Mouse (Mus musculus) embryonic fibroblast, embryonic 13.5 days (primary cell): ENCODE measurements around the gene Hmbs. TPM values are rescaled to one million over a fixed set of nuclear protein-coding genes. Genes with fewer than 3 reads are reported as not detected.

Experiments used
- H3K27ac ChIP-seq: 2 replicates; pipeline ENCODE4 v1.5.1; 2012; ENCODE audit warnings: low read length, control low read depth, inconsistent platforms; ENCODE audit not compliant: insufficient read depth
- H3K4me1 ChIP-seq: 2 replicates; pipeline ENCODE4 v1.6.1; 2011; ENCODE audit warnings: low read length; ENCODE audit not compliant: control insufficient read depth, insufficient read depth
- H3K4me3 ChIP-seq: 2 replicates; pipeline ENCODE4 v1.5.1; 2011; ENCODE audit warnings: mild to moderate bottlenecking, control low read depth, low read length; ENCODE audit not compliant: insufficient read depth
- CTCF ChIP-seq: IDR thresholded peaks from 2 replicates; pipeline ENCODE4 v1.5.1; 2011; ENCODE audit warnings: mild to moderate bottlenecking, control low read depth, low read length, moderate library complexity, borderline replicate concordance; ENCODE audit not compliant: insufficient read depth
- POLR2A ChIP-seq: IDR thresholded peaks from 2 replicates; pipeline ENCODE4 v1.6.1; 2011; ENCODE audit warnings: low read depth, mild to moderate bottlenecking, control low read depth, low read length, moderate library complexity
- polyA plus RNA-seq: library from polyadenylated mRNA; stranded (reverse); fragments of >200 nt; gene quantifications from 2 replicates; pipeline ENCODE4 v1.2.4, GENCODE M21; 2011; ENCODE audit warnings: low read depth; ENCODE audit not compliant: missing spikeins, insufficient read length

The Hmbs gene
- polyA plus RNA-seq, 1 experiment, result 51.9 TPM

DNA sequence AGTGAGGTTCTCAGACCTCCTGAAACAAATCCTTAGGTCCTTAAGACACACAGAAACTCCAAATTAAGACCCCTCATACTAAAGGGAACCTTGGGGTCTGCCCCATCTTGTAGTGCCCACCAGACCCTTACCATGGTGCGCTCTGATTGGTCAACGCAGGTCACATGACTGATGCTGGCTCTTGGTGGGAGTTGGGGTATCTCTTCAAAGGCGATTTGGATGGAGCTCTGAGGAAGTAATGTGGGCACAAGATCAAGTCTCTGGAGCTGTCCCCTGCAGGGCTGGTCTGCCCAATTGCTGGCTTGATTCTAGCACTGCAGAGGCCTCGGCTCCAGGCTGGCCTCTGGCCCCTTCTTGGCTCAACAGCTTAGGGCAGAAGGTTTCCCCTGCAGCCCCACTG, 26.6 kb downstream of the Hmbs start:
- 0 out of 2 replicates have a peak, but pooled peaks cover 7% of the 10 kb centered on the region for H3K4me1 ChIP-seq
- no peak overlapping the region for H3K27ac ChIP-seq
- TF ChIP-seq POLR2A (no peak), CTCF (no peak)
- H3K4me3 ChIP-seq, result no peak overlapping the region

DNA sequence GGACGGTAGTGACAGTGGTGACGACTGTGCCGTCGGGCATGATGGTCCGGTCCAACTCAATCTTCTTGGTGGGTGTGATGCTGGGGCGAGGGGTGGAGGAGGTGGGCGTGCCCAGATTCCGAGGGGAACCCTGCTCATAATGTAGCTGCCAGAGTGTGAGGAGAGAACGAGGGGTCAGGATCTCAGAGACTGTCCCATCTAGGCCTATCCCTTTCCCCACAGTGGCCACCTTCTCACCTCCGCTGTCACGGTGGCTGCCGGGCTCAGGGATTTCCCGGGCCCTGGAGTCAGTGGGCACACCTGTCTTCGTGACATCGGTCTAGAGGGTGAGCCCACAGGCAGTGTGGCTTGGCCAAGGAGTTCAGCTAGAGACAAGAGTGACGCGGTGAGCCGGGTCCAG, 29.1 kb downstream of the Hmbs start:
- Histone ChIP-seq H3K27ac (no peak overlapping the region), H3K4me3 (no peak overlapping the region), H3K4me1 (0 out of 2 replicates have a peak, but pooled peaks cover 7% of the 10 kb centered on the region)
- no peak for TF ChIP-seq POLR2A
- TF ChIP-seq CTCF, result no peak

DNA sequence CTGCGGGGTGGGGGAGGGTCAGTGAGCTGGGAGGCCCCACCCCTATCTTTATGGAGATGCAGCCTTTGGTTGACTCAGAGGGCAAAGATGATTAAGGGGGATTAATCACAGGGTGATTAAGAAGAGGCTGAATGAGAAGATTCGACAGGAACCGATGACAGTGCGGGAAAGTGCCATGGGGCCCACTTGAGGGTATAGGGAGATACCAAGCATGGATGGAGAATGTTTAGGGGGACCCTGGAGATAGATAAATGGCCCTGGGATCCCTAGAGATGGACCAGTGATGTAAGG, 29.8 kb downstream of the Hmbs start:
- Histone ChIP-seq H3K4me3 (no peak overlapping the region), H3K4me1 (0 out of 2 replicates have a peak, but pooled peaks cover 7% of the 10 kb centered on the region), H3K27ac (no peak overlapping the region)
- TF ChIP-seq POLR2A (no peak), CTCF (no peak)

DNA sequence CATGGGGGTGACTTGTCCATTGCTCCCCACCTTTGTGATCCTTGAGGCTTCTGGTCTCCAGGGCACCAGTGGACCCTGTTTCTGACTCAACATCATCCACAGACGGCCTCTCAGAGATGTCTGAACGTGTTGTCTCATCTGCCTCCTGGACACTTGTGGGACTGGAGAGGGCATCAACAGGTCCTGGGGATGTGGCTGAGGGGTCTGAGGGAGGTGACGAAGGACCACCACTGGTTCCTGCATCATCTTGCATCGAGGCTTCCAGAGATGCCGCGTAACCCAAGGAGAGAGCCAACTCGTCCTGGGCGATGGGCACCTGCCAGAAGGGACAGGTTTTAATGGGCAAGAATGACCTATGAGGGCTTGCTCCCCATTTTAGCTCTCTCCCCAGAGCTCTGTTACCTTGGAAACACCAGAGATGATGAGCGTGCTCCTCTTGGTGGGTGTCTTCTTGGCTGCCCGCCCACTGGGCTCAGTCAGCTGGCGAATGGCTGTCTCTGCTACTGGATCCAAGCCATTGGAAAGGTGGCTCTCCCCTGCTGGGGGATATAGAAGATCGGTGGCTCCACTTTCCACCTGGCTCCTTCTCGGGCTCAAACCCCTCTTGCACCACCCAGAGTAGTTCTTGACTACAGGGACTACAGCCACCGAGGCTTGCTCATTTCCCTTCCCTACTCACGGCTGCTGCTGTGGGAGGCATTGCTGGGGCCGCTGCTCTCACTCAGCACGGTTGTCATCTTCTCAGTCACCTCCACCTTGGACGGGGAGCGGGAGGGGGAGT, 30.4 kb downstream of the Hmbs start:
- Histone ChIP-seq H3K4me3 (no peak overlapping the region), H3K27ac (no peak overlapping the region), H3K4me1 (0 out of 2 replicates have a peak, but pooled peaks cover 5% of the 10 kb centered on the region)
- TF ChIP-seq CTCF, result no peak
- TF ChIP-seq POLR2A, result no peak

DNA sequence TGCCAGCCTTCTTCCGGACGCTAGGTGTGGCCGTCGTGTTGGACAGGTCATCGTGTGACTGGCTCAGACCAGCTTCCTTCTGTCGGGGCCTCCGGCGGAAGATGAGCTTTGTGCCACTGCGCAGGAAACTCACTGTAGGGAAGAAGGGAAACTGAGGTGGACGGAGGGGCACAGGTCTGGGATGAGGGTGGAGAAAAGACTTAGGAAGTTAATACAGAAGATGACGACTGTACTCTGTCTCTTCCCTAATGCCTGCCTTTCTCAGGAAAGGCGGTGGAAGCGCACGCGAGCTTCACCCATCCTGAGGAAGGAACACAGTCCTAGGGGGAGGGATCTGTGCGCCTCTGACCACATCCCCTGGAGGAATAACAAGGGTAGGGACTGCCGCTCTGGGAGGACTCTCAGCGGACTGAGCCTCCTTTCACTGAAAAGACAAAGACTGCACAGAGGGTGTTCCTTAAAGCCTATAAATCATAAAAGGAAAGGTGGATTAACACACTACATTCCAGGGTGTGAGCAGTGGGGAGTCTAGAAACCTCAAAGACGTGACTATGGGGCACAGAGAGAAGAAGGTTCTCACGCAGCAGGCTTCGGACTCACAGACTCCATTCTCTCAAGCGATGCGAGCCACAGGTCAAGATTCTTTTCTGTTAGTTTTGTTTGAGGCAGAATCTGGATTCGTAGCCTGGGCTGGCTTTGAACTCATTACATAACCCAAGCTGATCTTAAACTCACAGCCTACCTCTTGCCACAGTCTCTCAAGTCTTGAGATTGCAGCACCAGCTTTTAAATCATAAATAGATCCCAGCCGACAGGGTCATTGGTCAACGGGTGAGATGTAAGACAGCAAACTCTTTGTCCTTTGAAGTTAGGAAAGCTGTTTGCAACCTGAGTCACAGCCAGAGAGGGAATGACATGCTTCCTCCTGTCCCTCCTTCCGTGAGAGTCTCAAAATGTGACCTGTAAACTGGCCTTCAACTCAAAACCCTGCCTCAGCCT, 32.6 kb downstream of the Hmbs start:
- no peak overlapping the region for H3K4me3 ChIP-seq
- H3K27ac ChIP-seq, result no peak overlapping the region
- TF ChIP-seq CTCF, result no peak
- no peak for TF ChIP-seq POLR2A
- no peaks in the 10 kb centered on the region for H3K4me1 ChIP-seq

DNA sequence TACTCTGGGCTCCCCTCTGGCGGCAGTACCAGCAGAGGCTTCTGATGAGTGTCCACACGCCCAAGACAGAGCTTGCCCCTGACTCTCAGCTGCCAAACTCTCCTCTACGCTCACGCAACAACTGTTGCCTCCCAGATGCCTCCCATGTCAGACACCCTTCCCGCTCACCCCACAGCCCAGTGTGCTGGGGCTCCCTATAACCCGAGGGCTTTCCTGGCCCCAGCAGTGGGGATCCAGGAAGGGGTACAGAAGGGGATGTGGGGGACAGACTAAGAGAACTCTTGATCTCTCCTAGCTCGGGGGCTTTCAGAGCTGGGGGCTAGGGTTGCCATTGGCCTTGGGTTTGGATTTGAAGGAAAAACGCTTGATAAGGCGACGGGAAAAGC, 33.3 kb downstream of the Hmbs start:
- TF ChIP-seq CTCF, result no peak
- TF ChIP-seq POLR2A, result no peak
- H3K27ac ChIP-seq, result no peak overlapping the region
- H3K4me3 ChIP-seq, result no peak overlapping the region
- H3K4me1 ChIP-seq, result no peaks in the 10 kb centered on the region

DNA sequence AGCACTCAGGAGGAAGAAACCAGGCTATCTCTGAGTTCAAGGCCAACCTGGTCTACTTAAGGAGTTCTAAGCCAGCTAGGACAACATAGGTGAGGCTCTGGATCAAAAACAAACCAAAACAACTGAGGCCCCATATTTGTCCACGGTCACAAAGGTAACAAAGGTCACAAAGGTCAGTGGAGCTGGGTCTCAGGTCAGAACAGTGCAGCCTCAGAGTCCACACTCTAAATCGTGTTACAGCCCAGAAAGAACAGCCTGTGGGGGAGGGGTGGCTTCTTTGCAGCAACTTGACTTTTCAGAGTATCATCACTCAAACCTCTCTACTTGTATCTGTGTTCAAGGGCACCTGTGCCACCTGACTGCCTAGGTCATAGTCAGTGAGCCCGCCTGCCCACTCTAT, 34.3 kb downstream of the Hmbs start:
- Histone ChIP-seq H3K4me1 (no peaks in the 10 kb centered on the region), H3K27ac (no peak overlapping the region), H3K4me3 (no peak overlapping the region)
- no peak for TF ChIP-seq CTCF
- TF ChIP-seq POLR2A, result no peak

DNA sequence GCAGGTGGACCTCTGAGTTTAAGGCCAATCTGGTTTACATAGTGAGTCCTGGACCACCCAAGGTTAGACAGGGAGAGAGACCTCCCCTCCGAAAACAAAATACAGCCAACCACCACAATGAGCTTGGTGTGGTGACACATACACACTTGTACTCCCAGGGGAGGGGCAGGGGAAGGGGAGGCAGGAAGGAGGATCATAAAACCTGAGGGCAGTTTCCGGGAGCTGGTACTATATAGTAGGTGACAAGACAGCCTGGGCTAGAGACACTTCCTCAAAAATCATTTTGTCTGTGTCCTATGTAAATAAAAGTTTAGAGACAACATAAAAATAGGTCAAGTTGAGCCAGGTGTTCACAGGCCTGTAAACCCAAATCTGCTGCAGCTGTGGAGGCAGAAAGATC, 36.8 kb downstream of the Hmbs start:
- no peak overlapping the region for H3K4me3 ChIP-seq
- no peaks in the 10 kb centered on the region for H3K4me1 ChIP-seq
- no peak overlapping the region for H3K27ac ChIP-seq
- no peak for TF ChIP-seq POLR2A
- TF ChIP-seq CTCF, result no peak

DNA sequence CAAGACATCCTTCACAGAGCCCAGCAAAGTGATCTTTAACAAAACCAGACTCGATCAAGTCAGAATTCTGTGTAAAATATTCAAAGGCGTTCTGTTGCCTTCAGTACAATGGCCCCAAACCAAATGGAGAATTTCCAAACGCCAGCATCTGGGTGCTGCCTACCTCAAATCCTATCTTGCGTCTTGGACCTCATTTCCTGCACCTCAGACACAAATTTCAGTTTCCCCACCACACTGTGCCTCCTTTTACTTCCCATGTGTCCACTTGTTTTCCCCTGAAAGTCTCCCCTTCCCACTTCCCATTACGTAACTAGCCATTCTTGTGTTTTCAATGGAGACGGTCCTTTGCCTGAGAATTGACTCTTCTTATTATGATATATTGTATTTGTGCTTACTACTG, 37.5 kb downstream of the Hmbs start:
- H3K4me1 ChIP-seq, result no peaks in the 10 kb centered on the region
- no peak for TF ChIP-seq CTCF
- TF ChIP-seq POLR2A, result no peak
- H3K4me3 ChIP-seq, result no peak overlapping the region
- H3K27ac ChIP-seq, result no peak overlapping the region
